Mouse (Mus musculus) brain, embryonic 14.5 days (tissue): ENCODE data around the gene Gm2a.

Experiments
- CTCF ChIP-seq: fragments of 200-500 bp; IDR thresholded peaks from 2 replicates; pipeline ENCODE4 v1.5.1; 2012; ENCODE audit warnings: inconsistent platforms, mild to moderate bottlenecking, moderate library complexity, borderline replicate concordance; ENCODE audit not compliant: insufficient read depth, insufficient read length; ENCODE audit errors: extremely low read depth
- POLR2A ChIP-seq: fragments of 200-500 bp; IDR thresholded peaks from 2 replicates; pipeline ENCODE4 v1.6.1; 2012; ENCODE audit warnings: mild to moderate bottlenecking, inconsistent platforms, borderline replicate concordance; ENCODE audit not compliant: poor library complexity, insufficient read depth, insufficient read length, severe bottlenecking; ENCODE audit errors: extremely low read depth

- TF ChIP-seq CTCF (no peak), POLR2A (no peak)
Measured at GRCm38 (mm10) chr11:55113209-55113860, 15.4 kb downstream of the Gm2a start.
